Mouse (Mus musculus) thymus, postnatal 14 days (tissue): ENCODE results near the gene Gm26602.

Source experiments
- DNase-seq: peaks from one replicate; pipeline ENCODE4 v3.0.0; 2021

Gm26602 gene

DNA sequence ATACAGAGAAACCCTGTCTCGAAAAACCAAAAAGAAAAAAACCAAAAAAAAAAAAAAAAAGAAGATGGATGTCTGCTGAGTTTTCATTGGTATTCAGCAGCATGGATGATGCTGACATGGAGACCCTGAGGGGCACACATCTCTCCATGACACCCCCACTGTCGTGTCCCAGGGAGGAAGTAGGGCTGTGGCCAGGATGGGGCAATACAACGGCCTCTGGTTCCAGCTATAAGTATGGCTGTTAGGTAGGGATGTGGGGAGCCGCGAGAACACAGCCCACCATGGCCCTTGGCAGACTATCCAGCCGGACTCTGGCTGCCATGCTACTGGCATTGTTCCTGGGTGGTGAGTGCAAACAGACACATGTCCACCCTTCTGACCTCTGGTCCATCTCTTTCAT lies 24.6 kb upstream of the Gm26602 start, which contains the start of gene Elane:
TSS of gene Elane (plus strand) at position 194 of the 400 bp plus-strand sequence.
- DNase-seq = no peak

DNA sequence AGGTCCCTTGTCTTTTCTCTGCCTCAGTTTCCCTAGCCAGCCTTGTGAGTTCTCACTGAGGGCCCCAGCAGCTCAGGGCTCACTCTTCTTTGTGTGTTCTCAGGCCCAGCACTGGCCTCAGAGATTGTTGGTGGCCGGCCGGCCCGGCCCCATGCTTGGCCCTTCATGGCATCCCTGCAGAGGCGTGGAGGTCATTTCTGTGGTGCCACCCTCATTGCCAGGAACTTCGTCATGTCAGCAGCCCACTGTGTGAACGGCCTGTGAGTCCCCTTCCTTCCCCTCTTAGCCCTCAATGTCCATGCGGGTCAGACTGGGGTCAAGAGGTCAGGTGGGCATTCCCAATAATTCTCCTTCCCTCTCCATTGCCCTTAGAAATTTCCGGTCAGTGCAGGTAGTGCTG lies 24.0 kb upstream of the Gm26602 start:
- DNase-seq = no peak

DNA sequence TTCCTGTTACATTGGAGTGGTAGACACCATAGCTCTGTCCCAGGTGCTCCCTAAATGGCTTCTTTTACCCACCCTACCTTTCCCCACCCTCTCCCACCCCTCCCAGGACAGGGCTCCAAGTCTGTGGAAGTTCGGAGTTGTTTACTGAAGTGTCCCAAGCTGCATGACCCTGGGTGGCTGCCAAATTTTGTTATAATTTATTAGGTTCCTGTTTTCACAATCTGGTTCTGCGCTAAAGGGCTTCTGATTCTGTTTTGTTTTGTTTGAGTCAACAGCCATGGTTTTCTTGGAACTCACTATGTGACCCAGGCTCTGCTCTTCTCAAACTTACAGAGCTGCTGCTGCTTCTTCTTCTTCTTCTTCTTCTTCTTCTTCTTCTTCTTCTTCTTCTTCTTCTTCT lies 21.3 kb upstream of the Gm26602 start:
- no peak for DNase-seq

DNA sequence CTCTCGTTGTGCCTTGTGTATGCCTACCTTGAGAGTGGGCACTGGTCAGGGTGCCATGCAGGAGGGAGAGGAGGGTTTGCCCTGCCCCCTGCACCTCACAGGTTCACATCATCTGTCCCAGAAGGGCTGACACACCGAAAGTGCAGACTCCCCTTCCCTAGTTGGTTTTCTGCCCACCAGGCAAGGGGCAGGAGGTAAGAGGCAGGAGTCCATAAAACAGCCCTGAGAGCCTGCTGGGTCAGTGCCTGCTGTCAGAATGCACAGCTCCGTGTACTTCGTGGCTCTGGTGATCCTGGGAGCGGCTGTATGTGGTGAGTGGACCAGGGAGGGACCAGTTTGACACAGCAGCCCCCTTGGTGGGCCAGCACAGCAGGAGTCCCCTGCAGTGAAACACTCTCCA lies 20.0 kb upstream of the Gm26602 start, which contains the start of gene Cfd:
TSS of gene Cfd (plus strand) at position 184 of the 400 bp plus-strand sequence.
- no peak for DNase-seq

DNA sequence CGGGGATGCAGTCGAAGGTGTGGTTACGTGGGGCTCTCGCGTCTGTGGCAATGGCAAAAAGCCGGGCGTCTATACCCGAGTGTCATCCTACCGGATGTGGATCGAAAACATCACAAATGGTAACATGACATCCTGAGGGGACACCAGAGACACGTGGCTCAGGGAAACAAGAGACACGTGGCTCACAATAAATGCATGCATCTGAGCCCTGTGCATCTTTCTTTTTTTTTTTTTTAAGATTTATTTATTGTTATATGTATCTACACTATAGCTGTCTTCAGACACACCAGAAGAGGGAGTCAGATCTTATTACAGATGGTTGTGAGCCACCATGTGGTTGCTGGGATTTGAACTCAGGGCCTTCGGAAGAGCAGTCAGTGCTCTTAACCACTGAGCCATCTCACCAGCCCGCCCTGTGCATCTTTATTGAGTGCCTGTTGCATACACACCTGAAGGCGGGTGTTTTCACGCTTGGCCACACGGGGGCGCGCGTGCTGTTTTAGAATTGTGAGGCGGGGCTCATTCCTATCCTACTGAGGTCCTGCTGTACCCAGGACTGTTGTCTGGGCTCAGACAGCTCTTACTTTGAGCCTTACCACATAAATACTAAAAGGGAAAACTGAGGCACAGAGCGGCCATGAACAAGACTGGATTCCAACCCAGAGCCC lies 18.1 kb upstream of the Gm26602 start:
- DNase-seq = peak; percentile 89

DNA sequence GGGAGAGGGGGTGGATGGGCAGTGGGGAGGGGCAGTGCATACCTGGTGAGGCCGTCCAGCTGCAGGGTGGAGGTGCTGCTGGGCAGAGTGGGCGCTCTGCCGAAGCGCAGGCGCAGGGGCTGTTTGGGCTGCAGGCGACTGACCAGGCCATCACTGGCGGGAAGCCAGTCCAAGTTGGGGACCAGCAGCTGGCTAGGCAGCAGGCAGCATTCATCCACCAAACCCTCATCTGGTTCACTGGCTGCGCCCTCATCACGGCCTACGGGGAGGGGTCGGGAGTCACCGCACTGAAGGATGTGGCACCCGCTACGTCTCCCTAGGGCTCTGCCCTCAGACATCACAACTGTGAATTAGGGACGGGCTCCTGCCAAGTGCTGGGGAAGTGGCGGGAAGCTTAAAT lies 14.3 kb upstream of the Gm26602 start:
- DNase-seq = no peak

DNA sequence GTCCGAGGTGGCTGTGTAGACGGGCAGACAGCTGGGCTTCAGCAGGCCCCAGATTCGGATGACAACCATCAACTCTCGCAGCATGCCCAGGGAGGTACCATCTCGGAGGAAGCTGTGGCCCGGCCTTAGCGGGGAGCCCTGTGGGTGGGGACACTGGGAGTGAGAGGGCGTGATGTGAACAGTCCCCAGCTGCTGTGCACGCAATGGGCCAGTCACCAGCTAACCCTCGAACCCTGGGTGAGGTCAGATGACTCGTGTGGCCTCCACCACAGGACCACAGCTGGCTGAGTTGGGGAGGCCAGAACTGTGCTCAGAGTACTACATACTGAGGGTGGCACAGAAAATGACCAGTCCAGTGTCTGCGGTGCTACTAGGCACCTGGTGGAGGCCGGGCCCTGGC lies 13.8 kb upstream of the Gm26602 start:
- DNase-seq = no peak

DNA sequence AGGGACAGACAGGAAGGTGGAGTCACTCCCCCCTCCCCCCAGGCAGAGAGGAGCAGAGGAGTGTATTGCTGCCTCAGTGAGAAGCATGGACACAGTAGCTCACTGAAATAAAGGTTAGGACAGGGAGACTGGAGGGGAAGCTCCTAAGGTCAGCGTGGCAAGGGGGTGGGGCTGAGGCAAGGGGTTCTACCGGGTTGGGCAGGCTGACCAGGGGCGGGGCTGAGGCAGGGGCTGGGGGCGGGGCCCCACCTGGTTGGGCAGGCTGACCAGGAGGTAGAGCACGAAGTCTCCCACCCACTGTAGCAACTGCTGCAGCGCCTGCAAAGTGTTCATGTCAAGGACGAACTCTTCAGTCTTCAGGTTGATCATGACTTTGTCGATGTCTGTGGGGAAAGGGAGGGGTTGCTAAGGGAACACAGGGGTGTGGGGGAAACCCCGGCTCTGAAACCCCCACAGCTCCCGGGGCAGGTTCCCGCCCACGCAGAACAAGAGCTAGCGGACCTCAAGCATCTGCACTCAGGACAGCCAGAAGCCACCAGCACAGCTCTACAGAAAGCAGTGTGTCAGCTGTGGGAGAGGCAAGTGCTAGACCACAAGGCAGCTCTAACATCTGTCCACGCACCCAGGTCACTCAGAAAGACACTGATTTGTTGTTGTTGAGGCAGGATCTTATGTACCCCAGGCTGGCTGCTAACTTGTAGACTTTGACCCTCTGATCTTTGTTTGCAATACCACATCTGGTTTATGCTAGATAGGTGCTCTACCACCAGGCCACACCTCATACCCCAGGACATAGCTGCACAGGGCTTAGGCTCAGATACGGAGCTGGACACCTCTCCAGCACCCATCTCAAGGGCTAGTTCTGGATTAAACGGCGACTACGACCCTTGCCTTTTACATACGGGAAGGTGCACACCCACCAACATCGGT lies 13.1 kb upstream of the Gm26602 start:
- no peak for DNase-seq

DNA sequence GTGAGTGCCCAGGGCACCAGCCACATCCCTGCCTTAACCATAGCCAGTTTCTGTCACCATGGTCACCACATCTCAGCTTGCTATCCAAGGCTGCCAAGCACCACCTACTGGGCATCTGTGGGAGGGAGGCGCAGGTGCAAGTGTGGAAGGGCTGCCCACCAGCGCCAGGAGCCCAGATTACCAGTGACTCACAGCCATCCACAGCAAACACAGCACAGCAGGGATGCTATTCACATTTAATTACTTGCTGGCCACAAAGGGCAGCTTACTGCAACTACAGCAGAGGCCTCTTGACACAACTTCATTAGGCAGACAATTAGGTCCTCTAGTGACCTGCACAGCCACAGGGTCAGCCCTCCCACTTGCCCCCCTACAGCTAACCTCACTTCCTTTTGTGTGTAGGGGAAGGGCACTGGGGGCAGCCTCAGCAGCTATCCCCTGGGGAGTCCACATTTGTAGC lies 9.7 kb upstream of the Gm26602 start:
- DNase-seq = no peak

DNA sequence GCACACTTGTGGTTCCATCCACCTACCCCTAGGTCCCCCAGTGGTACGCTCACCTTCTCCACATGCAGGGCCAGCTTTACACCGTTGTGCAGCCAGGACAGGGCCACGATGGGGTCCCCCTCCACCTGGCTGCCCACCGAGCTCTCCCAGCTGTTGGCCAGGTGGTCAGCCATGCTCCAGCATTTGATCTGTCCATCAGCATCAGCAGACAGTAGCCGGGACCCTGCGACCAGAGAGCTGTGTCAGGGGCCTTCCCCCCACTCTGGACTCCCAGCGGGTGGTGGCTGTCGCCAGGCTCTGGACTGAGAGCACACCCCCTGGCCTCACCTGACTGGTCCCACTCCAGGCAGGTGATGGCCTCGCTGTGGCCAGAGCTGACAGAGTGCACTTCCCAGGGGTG lies 3.9 kb upstream of the Gm26602 start:
- DNase-seq = no peak

DNA sequence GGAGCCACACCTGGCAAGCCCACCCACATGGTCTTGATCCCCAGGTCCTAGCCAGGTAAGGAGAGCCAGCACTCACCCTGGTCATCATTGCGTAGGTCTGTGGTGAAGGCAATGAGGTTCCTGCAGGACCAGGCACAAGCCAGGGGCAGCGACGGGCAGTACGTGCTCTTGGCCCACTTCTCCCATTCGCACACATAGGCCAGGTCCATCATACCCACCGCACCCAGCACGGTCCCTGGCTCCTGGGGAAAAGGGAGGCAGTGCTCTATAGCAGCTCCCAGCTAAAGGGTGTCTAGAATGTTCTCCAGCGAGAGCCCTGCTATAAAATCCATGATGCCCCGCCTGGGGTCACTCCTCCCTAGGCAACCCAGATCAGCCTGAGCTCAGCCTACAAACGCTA lies 3.2 kb upstream of the Gm26602 start:
- no peak for DNase-seq

DNA sequence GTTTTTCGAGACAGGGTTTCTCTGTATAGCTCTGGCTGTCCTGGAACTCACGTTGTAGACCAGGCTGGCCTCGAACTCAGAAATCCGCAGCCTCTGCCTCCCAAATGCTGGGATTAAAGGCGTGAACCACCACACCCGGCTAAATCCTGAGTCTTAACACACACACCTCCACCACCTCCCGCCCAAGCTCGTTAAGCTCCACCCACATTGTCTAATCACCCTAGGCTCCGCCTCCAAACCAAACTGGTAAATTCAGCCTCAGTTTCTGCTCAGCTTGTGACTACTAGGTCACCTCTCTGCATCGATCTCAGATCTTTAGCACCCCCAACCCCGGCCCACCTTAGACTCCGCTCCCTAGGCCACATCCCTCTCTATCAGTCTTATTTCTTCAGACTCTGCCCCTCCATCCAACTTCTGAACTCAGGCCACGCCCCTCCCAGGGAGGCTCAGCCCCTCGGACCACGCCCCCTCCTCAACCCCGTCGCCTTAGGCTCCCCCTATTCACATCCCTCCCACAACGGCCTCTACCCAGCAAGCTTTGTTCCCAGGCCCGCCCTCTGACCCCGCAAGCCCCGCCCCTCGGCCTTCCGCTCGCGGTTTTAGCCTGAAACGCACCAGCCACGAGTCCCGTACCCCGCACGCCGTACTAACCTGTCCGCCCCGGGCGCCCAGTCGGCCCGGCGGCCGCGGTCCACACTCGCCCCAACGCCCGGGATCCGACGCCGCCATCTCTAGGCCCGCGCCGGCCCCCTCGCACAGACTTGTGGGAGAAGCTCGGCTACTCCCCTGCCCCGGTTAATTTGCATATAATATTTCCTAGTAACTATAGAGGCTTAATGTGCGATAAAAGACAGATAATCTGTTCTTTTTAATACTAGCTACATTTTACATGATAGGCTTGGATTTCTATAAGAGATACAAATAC lies 2.2 kb upstream of the Gm26602 start, which contains the start of gene Med16:
TSS of gene Med16 (minus strand) at position 757 of the 925 bp plus-strand sequence.
- peak; percentile 99 for DNase-seq

DNA sequence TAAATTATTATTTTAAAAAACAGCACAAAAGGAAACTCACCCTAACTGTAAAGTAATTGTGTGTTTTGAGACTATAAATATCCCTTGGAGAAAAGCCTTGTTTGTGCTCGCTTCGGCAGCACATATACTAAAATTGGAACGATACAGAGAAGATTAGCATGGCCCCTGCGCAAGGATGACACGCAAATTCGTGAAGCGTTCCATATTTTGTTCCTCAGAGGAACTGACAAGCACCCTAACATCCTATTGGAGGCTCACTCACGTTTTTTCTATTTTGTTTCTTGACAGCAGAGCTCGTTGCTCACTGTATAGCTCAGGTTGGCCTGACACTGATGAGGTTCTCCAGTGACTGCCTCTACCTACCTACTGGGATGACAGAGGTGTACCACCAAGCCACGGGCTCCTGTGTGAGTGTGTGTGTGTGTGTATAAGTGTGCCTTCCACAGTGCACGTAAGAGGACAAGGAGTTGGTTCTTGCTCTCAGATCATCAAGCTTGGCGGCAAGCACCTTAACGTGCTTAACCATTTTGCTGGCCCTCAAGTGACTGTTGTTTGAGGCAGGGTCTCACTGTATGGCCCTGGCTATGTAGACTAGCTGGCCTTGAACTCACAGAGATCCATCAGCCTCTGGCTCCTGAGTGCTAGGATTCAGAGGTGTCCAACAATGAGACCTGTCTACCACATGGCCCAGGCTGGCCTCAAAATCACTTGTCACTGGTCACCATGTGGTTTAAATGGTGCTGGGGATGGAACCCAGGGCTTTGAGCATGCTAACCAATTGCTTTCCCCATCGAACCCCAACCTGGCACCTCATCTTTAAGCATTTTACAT lies 1.3 kb upstream of the Gm26602 start:
- peak; percentile 31 for DNase-seq

DNA sequence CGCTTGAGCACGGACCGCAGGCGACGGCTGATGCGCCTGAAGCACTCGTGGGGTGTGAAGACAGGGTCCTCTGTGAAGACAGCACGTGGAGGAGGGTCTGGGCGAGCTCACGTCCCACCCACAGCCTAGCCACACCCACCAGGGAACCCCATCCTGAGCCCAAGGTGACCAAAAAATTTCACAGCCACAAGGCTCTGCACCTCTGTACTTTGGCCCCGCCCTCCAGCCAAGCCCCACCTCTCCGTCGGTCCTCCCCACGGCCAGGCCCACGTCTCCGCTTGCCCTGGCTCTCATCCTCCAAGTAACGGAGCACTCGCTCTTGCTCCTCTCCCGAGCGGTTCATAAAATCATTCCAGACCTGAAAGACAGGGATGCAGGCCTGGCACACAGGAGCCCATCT lies 1.8 kb downstream of the Gm26602 start:
- no peak for DNase-seq

DNA sequence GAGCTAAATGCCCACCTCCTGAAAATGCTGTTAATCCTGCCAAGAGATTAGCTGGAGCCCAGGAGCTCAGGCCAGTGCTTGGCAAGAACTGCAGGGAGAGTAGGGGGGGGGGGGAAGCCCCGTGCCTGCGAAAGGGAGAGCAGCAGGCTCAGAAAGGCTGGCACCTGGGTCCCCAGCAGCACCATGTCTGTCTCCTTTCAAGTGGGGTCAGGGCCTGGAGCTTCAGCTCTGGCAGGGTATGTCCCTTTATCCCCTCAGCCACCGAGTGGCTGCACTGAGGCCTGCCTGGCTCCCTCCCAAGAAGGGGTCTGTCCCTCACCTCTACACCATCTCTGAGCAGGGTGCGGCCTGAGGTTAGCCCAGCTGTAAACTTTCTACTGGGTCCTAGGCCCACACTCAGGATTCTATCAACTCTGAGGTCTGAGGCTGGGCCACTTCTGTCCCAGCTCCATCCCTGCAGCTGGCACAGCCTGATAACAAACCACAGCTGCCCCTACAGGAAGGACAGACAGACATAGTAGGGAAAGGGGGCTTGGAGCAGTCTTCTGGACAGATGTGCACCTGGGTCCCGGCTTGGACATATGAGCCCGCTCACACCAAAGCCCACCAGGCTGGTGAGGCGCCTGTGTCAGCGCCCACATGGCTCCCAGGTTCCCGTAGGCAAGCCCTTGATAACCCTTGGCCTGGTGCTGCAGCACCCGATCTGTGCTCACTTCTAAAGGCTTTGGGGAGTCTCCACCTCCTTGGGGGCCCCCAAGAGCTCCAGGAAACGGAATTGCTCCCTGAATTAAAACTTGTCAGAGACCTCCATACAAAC lies 3.7 kb downstream of the Gm26602 start:
- DNase-seq = no peak

DNA sequence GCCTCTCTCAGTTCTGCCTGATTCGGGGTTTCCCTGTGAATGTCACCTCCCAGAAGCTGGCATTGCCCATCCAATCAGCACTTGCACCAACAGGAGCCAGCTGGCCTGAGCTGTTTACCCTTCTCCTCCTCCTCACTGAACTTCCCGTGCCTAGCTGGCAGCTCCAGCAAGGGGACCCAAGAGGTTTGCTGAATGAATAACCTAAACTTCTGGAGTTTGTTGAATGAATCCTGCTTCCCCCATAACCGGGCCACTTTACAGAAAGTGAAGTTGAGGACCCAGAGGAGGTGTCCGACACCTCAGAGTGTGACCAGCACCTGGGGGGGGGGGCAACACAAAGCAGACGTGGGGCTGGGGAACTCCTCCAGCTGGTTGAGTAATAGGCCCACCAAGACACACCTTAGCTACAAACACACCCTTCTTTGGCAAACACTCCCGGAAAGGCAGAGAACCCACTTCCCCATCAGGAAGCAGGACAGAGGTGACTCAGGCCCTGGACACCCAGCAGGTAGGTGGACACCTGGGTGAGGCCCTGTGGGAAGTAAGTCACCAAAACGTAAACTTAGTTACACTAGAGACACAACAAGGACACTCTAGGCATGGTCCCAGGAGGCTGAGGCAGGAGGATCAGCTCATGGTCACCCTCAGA lies 4.4 kb downstream of the Gm26602 start:
- DNase-seq = no peak

DNA sequence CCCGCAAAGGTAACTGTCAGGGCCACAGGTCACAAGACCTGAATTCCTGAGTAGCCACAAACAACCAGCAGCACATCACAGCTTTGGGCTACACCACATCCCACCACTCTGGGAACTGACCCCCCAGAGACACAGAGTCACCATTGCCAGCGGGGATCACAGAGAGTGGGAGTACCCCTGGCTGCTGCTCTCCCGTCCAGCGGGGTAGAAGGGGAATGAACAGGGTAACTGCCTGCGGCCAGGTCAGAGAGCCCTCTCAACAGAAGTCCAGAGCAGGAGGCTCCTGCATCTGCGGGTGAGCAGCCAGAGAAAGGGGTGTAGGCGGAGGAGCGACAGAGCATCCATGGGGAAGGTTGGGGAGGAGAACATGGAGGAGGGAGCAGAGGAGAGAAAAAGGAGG lies 5.4 kb downstream of the Gm26602 start:
- DNase-seq = no peak

DNA sequence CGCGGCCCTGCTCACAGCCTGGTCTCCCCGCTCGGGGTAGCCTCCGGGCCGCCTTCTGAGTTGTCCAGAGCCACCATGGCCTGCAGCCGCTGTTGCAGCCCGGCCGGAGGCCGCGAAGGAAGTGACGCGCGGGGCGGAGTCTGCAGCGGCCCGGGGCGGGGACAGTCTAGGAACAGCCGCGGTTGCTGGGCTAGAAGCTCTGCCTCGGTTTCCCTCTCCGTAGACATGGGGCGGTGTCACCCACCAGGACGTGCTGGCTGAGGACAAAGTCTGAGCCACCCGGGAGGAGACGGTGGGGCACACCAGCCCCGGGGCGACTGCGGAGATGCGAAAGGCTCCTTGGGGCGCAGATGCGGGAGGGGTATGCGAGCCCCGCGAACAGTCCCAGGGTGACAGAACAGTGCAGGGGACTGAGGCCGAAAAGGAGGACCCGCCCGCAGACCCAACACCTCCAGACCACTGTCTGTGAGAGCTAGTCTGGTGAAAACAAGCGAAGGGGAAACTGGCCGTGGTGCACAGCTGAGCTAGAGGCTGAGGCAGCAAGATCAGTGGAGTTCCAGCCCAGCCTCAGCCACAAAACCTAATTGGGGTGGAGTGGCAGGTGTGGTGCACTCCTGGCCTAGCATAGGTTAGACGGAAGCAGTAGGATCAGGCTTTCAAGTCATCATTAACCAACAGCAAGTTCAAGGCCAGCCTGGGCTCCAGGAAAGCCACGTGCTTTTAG lies 6.3 kb downstream of the Gm26602 start, which contains the start of gene Kiss1r:
TSS of gene Kiss1r (plus strand) at position 164 of the 724 bp plus-strand sequence.
- DNase-seq = peak; percentile 91

DNA sequence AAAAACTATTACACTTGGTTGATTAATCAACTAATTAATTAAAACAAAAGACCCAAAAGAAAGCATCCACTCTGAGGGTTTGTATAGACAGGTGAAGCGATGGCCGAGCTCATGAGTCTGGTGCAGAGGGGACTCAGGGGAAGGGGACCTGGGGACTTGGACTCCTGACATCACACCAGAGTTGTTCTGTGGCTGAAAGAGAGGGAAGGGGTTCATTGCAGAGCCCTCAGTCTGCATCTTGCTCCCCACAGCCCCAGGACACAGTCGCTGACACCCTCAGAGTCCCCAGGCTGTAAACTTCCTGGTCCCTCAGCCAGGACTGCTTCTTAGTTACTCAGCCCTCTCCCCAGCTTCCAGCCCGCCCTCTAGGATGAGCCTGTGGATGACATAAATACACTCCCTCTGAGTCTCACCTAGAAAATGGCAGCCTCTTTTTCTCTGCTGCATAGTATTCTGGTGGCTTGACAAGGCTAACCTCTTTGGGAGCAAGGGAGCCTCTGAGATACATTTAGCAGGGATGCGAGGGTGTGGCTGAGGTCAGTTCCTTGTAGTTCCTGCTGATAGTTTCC lies 7.0 kb downstream of the Gm26602 start:
- DNase-seq = no peak
